ENCODE assay signal across 18 mouse cellular contexts in the genomic region with DNA sequence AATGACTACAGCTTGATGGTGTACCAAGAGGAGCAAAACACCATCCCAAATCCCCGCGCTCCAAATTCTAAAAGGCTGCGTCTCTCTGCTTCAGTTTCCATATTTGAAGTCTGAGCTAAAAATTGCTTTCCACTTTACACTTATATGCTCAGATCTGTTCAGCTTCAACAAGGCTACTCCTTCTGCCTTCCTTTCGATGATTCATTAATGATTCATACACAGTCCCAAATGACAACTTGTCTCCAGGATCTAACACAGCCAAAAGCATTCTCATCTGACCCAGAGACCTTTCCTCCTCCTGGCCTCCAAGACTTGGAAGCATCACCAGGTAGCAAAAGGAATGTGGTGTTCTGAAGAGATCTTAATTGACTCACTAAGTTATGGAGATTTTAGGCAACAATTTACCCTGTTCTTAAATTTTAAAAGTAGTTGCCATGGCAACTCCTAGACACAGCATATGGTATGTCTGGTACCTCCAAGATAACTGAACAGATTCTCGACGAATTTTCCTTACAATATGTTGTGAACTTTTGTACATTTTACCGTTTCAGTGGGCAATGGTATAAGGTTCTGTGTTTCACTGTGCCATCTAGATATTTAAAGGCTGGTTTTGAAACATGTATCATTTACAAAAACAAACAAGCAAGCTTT.
DNase-seq lines count a peak whose midpoint lies in the region; ATAC-seq and TF ChIP-seq lines count a peak whose summit lies in the region.
"Had no signal": no experiment of that assay in that cellular context is flagged by ENCODE, and none has a peak within 500 bp of the region (broad histone marks: within the 10 kb centered on the region; RNA-seq: fewer than 3 reads in every experiment).

No protein-coding gene starts in this region.

- TF ChIP-seq CTCF in forebrain, postnatal 0 days (IDR thresholded peaks at IDR 0.05; ENCODE audit: low read depth) = no peak
- TF ChIP-seq CTCF in cerebellum, adult 2 months (IDR thresholded peaks at IDR 0.05; ENCODE audit: borderline replicate concordance, insufficient read depth, low read depth, low read length) = no peak

- H3K9ac ChIP-seq in forebrain, embryonic 14.5 days (ENCODE audit: low read length) = no peak overlapping the region
- no peak overlapping the region for H3K9ac ChIP-seq in forebrain, embryonic 12.5 days
- H3K9ac ChIP-seq in forebrain, postnatal 0 days = no peak overlapping the region
- H3K9ac ChIP-seq: embryonic facial prominence, embryonic 15.5 days; lung, embryonic 15.5 days; neural tube, embryonic 13.5 days had no signal

- 73% methylated on average over 7 of the region's 7 CpGs for WGBS in forebrain, embryonic 14.5 days
- WGBS in forebrain, embryonic 12.5 days = 89% methylated on average over 7 of the region's 7 CpGs
- WGBS in forebrain, postnatal 0 days = 53% methylated on average over 7 of the region's 7 CpGs
- 71% methylated on average over 7 of the region's 7 CpGs for WGBS in cerebellum, adult 2 months

- no peak for TF ChIP-seq POLR2A in cerebellum, adult 2 months (IDR thresholded peaks at IDR 0.05; ENCODE audit: borderline replicate concordance, insufficient read depth, low read length)

- DNase-seq in forebrain, embryonic 14.5 days (ENCODE audit: low spot score) = peak; percentile 79
- DNase-seq in forebrain, postnatal 0 days = peak; percentile 83
- DNase-seq in layer of hippocampus, adult 9-11 months = peak; percentile 36
- DNase-seq in right cerebral cortex, postnatal 25 days = peak; percentile 38
- no peak for DNase-seq in cerebellum, postnatal 10 days
- DNase-seq in cerebellum, adult 2 months = no peak
- no peak for DNase-seq in urinary bladder, adult 2 months (ENCODE audit: low spot score)
- DNase-seq: adrenal gland, postnatal 10 days; heart, adult 2 months; heart, postnatal 10 days; kidney, adult 9 months; thymus, postnatal 36 days had no signal

- H3K9me3 ChIP-seq in forebrain, embryonic 14.5 days (replicated peaks; ENCODE audit: control insufficient read depth, low read length) = no peaks in the 10 kb centered on the region
- H3K9me3 ChIP-seq in forebrain, embryonic 12.5 days = no peaks in the 10 kb centered on the region
- no peaks in the 10 kb centered on the region for H3K9me3 ChIP-seq in forebrain, postnatal 0 days (ENCODE audit: low read length)
- H3K9me3 ChIP-seq: embryonic facial prominence, embryonic 15.5 days; lung, embryonic 15.5 days; neural tube, embryonic 13.5 days had no signal

- no peaks in the 10 kb centered on the region for H3K4me1 ChIP-seq in forebrain, embryonic 14.5 days (ENCODE audit: control insufficient read depth, insufficient read depth, low read length)
- no peaks in the 10 kb centered on the region for H3K4me1 ChIP-seq in forebrain, embryonic 12.5 days
- H3K4me1 ChIP-seq in forebrain, postnatal 0 days (ENCODE audit: insufficient read depth) = no peaks in the 10 kb centered on the region
- no peaks in the 10 kb centered on the region for H3K4me1 ChIP-seq in cerebellum, adult 2 months (ENCODE audit: control insufficient read depth, insufficient read depth, low read length)
- H3K4me1 ChIP-seq: embryonic facial prominence, embryonic 15.5 days; lung, embryonic 15.5 days; neural tube, embryonic 13.5 days had no signal

- no peaks in the 10 kb centered on the region for H3K27me3 ChIP-seq in forebrain, embryonic 14.5 days (replicated peaks; ENCODE audit: control insufficient read depth, insufficient read depth, low read length)
- no peaks in the 10 kb centered on the region for H3K27me3 ChIP-seq in forebrain, embryonic 12.5 days
- no peaks in the 10 kb centered on the region for H3K27me3 ChIP-seq in forebrain, postnatal 0 days (ENCODE audit: insufficient read depth, low read length)
- no peaks in the 10 kb centered on the region for H3K27me3 ChIP-seq in cerebellum, adult 2 months (ENCODE audit: control insufficient read depth, insufficient read depth, low read length)
- H3K27me3 ChIP-seq: embryonic facial prominence, embryonic 15.5 days; lung, embryonic 15.5 days; neural tube, embryonic 13.5 days had no signal

- no peak overlapping the region for H3K4me3 ChIP-seq in forebrain, embryonic 14.5 days (ENCODE audit: low read depth, low read length)
- no peak overlapping the region for H3K4me3 ChIP-seq in forebrain, embryonic 12.5 days (replicated peaks)
- no peak overlapping the region for H3K4me3 ChIP-seq in forebrain, postnatal 0 days (ENCODE audit: low read depth, low read length)
- H3K4me3 ChIP-seq in cerebellum, adult 2 months (replicated peaks; ENCODE audit: insufficient read depth, low read depth, low read length) = no peak overlapping the region
- H3K4me3 ChIP-seq: embryonic facial prominence, embryonic 15.5 days; heart, adult 2 months; lung, embryonic 15.5 days; neural tube, embryonic 13.5 days had no signal

- H3K4me2 ChIP-seq in forebrain, embryonic 14.5 days (ENCODE audit: low read length) = no peak overlapping the region
- H3K4me2 ChIP-seq in forebrain, embryonic 12.5 days = no peak overlapping the region
- 0 out of 2 replicates have a peak overlapping the region, but pooled peaks have one; percentile 13 for H3K4me2 ChIP-seq in forebrain, postnatal 0 days (ENCODE audit: low read depth)
- H3K4me2 ChIP-seq: embryonic facial prominence, embryonic 15.5 days; liver, embryonic 11.5 days; lung, embryonic 15.5 days; neural tube, embryonic 13.5 days had no signal

- H3K27ac ChIP-seq in forebrain, embryonic 14.5 days (ENCODE audit: low read depth, low read length) = peak overlapping the region; percentile 17; the same call in 1 of the 2 replicates
- H3K27ac ChIP-seq in forebrain, embryonic 12.5 days = no peak overlapping the region
- H3K27ac ChIP-seq in forebrain, postnatal 0 days (ENCODE audit: low read depth, low read length) = peak overlapping the region; percentile 77
- no peak overlapping the region for H3K27ac ChIP-seq in cerebellum, adult 2 months (ENCODE audit: insufficient read depth, low read length)
- H3K27ac ChIP-seq: embryonic facial prominence, embryonic 15.5 days; heart, adult 2 months; lung, embryonic 15.5 days; neural tube, embryonic 13.5 days had no signal

- H3K36me3 ChIP-seq in forebrain, embryonic 14.5 days (ENCODE audit: control insufficient read depth, insufficient read depth, low read length) = no peaks in the 10 kb centered on the region
- H3K36me3 ChIP-seq in forebrain, embryonic 12.5 days (replicated peaks) = no peaks in the 10 kb centered on the region
- H3K36me3 ChIP-seq in forebrain, postnatal 0 days (ENCODE audit: insufficient read depth) = no peaks in the 10 kb centered on the region
- H3K36me3 ChIP-seq: embryonic facial prominence, embryonic 15.5 days; lung, embryonic 15.5 days; neural tube, embryonic 13.5 days had no signal

- ATAC-seq in forebrain, embryonic 14.5 days = peak; percentile 93
- no peak for ATAC-seq in forebrain, embryonic 12.5 days (ENCODE audit: low FRiP score)
- ATAC-seq in forebrain, postnatal 0 days = peak; percentile 91
- ATAC-seq: hindbrain, embryonic 16.5 days had no signal

Comparison
In these comparisons a context has a peak if more than half of its experiments do, and no peak if none do; other contexts are left out.
1. H3K27ac ChIP-seq: peak in forebrain, embryonic 14.5 days (single experiment) and forebrain, postnatal 0 days (single experiment); none in forebrain, embryonic 12.5 days (single experiment) and cerebellum, adult 2 months (single experiment).
2. DNase-seq: peak in forebrain, embryonic 14.5 days (single experiment), forebrain, postnatal 0 days (single experiment), layer of hippocampus, adult 9-11 months (single experiment) and right cerebral cortex, postnatal 25 days (single experiment); none in cerebellum, postnatal 10 days (0 of 2), cerebellum, adult 2 months (0 of 2) and urinary bladder, adult 2 months (single experiment).